Mouse (Mus musculus): Measurements from ENCODE around the gene R3hdm4.
A peak's percentile ranks its signal among the peaks of the same experiment; 100 is the strongest.
"Not testable (repeated sequence)": the region's sequence is repeated elsewhere in the genome, so short reads cannot be mapped to it uniquely, and the experiment has no call there.

R3hdm4 gene

DNA sequence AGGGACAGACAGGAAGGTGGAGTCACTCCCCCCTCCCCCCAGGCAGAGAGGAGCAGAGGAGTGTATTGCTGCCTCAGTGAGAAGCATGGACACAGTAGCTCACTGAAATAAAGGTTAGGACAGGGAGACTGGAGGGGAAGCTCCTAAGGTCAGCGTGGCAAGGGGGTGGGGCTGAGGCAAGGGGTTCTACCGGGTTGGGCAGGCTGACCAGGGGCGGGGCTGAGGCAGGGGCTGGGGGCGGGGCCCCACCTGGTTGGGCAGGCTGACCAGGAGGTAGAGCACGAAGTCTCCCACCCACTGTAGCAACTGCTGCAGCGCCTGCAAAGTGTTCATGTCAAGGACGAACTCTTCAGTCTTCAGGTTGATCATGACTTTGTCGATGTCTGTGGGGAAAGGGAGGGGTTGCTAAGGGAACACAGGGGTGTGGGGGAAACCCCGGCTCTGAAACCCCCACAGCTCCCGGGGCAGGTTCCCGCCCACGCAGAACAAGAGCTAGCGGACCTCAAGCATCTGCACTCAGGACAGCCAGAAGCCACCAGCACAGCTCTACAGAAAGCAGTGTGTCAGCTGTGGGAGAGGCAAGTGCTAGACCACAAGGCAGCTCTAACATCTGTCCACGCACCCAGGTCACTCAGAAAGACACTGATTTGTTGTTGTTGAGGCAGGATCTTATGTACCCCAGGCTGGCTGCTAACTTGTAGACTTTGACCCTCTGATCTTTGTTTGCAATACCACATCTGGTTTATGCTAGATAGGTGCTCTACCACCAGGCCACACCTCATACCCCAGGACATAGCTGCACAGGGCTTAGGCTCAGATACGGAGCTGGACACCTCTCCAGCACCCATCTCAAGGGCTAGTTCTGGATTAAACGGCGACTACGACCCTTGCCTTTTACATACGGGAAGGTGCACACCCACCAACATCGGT is 23.4 kb downstream of the R3hdm4 start:
- DNase-seq (ENCODE audit: low spot score in 2 of 2), result no peak

GRCm38 (mm10) chr10:79896814-79897213 is 24.2 kb downstream of the R3hdm4 start:
- DNase-seq (ENCODE audit: low spot score in 2 of 2), result no peak

GRCm38 (mm10) chr10:79896306-79896705 is 24.7 kb downstream of the R3hdm4 start:
- no peak for DNase-seq (ENCODE audit: low spot score in 2 of 2)

GRCm38 (mm10) chr10:79892451-79893118 is 28.4 kb downstream of the R3hdm4 start:
- peak; percentile 60 to 67 for DNase-seq (ENCODE audit: low spot score in 2 of 2)

DNA sequence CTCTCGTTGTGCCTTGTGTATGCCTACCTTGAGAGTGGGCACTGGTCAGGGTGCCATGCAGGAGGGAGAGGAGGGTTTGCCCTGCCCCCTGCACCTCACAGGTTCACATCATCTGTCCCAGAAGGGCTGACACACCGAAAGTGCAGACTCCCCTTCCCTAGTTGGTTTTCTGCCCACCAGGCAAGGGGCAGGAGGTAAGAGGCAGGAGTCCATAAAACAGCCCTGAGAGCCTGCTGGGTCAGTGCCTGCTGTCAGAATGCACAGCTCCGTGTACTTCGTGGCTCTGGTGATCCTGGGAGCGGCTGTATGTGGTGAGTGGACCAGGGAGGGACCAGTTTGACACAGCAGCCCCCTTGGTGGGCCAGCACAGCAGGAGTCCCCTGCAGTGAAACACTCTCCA is 30.3 kb downstream of the R3hdm4 start, which contains the start of gene Cfd:
Cfd (plus strand) TSS at position 184 of the 400 bp plus-strand sequence.
- no peak for DNase-seq (ENCODE audit: low spot score in 2 of 2)

DNA sequence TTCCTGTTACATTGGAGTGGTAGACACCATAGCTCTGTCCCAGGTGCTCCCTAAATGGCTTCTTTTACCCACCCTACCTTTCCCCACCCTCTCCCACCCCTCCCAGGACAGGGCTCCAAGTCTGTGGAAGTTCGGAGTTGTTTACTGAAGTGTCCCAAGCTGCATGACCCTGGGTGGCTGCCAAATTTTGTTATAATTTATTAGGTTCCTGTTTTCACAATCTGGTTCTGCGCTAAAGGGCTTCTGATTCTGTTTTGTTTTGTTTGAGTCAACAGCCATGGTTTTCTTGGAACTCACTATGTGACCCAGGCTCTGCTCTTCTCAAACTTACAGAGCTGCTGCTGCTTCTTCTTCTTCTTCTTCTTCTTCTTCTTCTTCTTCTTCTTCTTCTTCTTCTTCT is 31.6 kb downstream of the R3hdm4 start:
- no peak for DNase-seq (ENCODE audit: low spot score in 2 of 2)

GRCm38 (mm10) chr10:79886611-79887010 is 34.4 kb downstream of the R3hdm4 start:
- DNase-seq (ENCODE audit: low spot score in 2 of 2), result no peak

DNA sequence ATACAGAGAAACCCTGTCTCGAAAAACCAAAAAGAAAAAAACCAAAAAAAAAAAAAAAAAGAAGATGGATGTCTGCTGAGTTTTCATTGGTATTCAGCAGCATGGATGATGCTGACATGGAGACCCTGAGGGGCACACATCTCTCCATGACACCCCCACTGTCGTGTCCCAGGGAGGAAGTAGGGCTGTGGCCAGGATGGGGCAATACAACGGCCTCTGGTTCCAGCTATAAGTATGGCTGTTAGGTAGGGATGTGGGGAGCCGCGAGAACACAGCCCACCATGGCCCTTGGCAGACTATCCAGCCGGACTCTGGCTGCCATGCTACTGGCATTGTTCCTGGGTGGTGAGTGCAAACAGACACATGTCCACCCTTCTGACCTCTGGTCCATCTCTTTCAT is 35.0 kb downstream of the R3hdm4 start, which contains the start of gene Elane:
Elane (plus strand) TSS at position 194 of the 400 bp plus-strand sequence.
- no peak for DNase-seq (ENCODE audit: low spot score in 2 of 2)

GRCm38 (mm10) chr10:79884938-79885337 is 36.1 kb downstream of the R3hdm4 start:
- not testable (repeated sequence) for DNase-seq (ENCODE audit: low spot score in 2 of 2)

DNA sequence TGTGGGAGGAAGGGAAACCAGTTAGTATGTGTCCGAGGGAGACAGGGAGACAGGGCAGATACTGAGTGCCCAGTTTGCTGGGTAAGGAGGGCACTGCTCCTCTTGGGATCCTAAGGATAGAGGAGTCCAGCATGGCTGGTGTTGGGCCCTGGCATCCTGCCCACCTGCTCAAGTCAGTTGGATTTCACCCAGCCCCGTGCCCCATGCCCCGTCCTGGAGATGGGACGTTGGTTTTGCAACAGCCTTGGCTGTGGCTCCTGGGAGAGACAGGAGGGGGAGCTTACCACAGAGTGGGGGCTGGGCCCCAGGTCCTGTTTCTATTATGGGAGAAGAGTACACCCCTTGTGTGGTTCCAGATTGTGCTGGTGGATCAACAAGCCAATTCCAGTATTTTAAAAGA is 36.6 kb downstream of the R3hdm4 start:
- no peak for DNase-seq (ENCODE audit: low spot score in 2 of 2)

- DNase-seq (ENCODE audit: low spot score in 2 of 2), result peak; percentile 64 to 72
Measured at GRCm38 (mm10) chr10:79883297-79884084, 37.5 kb downstream of the R3hdm4 start.

DNA sequence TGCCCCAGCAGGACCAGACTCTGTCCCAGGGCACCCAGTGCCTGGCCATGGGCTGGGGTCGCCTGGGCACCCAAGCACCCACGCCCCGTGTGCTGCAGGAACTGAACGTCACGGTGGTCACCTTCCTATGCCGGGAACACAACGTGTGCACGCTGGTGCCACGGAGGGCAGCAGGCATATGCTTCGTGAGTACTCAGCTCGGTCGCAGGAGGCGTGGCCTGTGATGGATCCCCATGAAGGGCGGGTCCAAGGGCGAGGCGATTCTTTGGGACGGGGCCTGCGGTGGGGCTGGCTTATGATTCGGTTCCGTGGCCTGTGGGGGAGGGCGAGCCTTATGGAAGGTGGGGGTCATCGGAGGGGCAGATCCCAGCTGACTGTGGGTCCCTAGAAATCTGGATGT is 39.0 kb downstream of the R3hdm4 start:
- DNase-seq (ENCODE audit: low spot score in 2 of 2), result no peak

DNA sequence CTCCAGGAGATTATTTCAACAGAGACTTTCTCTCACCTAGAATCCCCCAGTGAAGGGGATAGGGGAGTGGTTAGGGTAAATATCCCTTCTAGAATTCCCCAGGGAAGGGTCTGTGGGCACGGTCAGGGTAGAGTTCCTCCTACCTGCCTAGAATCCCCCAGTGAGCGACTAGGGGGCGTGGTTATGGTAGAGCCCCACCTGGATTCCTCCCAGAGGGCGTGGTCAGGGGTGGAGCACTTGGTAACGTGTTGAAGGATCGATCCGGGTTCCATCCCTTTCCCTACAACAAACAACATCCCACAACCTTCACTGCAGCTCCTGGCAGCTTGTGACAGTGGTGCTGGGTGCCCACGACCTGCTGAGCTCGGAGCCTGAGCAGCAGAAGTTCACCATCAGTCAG is 40.3 kb downstream of the R3hdm4 start:
- no peak for DNase-seq (ENCODE audit: low spot score in 2 of 2)

- DNase-seq (ENCODE audit: low spot score in 2 of 2), result no peak
Measured at GRCm38 (mm10) chr10:79879527-79879926, 41.5 kb downstream of the R3hdm4 start.

GRCm38 (mm10) chr10:79877757-79878156 is 43.3 kb downstream of the R3hdm4 start:
- DNase-seq (ENCODE audit: low spot score in 2 of 2), result no peak

GRCm38 (mm10) chr10:79877174-79877573 is 43.8 kb downstream of the R3hdm4 start:
- no peak for DNase-seq (ENCODE audit: low spot score in 2 of 2)

GRCm38 (mm10) chr10:79874290-79874862 is 46.6 kb downstream of the R3hdm4 start, which contains the start of the genes Prtn3 and Plppr3:
Gene Prtn3, plus strand, starts transcription at chr10:79874476.
Gene Plppr3, minus strand, starts transcription at chr10:79874634.
- DNase-seq (ENCODE audit: low spot score in 2 of 2), result no peak

DNA sequence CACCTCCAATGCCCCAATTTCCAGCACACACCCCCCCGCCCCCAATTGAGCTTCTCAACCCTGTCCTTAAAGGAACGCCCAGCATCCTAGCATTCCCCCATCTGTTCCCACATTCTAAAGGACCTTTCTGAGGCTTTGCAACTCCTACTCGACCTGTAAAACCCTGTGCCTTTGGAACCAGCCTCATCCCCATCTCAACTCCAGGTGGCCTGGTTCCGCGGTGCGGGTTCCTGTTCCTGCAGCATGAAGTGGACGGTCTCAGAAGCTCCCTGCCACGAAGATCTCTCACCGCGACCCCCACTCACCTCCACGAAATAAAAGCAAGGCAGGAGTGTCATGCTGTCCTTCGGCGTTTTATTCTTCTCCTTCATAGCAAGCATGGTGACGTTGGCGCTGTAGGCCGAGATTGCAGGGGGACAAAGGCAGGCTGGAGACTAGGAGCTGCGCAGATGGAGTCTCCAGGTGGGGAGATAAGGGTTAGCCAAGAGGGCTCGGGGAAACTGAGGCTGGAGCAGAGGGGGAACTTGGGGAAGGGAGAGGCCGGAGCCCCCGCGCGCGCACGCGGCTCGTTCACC is 47.2 kb downstream of the R3hdm4 start:
- no peak for DNase-seq (ENCODE audit: low spot score in 2 of 2)

DNA sequence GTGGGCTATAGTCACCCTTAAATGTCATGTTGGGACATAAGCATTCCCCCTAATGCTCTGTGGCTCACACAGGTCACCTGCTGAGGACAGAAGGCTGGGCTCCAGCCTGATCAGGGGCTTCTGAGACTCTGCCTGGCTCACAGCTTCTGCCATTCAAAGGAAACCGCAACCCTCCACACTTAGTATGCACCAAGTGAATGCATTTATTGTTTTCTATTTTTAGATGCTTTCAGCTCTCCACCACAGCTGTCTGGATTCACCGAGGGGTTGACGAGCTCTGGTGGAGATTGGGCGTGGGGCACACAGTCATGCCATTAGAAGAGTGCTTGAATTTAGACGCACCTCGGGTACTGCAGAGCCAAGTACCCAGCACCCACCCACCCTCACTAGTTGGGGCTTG is 47.7 kb downstream of the R3hdm4 start:
- DNase-seq (ENCODE audit: low spot score in 2 of 2), result no peak

DNA sequence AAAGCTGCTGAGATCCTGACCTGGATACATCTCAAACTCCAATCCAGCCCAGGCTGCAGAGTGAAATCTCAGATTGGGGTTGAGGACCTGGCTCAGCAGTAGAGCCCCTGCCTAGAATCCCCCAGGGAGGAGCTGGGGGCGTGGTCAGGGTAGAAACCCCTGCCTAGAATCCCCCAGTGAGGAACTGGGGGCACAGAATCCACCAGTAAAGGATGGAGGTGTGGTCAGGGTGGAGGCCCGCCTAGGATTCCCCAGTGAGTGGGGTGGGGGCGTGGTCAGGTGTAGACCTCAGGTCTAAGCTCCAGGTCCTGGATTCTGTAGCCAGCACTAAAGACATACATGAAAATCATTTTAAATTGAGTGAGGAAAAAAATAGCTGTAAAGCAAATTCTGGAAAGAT is 48.1 kb downstream of the R3hdm4 start:
- DNase-seq (ENCODE audit: low spot score in 2 of 2), result no peak

DNA sequence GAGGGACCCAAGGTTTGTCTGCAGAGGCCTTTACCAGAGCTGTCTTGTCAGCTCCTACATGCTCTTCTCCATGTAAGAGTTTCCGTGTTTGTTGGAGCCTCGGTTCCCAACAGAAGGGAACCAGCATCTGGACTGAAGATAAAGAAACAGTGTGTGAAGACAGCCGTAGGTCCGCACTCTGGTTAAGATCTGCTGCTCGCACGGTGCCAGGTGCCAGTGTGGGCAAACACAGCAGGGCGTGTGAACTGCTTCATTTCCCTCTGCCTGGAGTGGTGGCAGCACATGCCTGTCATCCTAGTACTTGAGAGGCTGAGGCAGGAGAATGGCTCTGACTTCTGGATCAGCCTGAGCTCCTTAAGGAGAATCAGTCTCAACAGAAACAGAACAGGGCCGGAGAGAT is 49.2 kb downstream of the R3hdm4 start:
- no peak for DNase-seq (ENCODE audit: low spot score in 2 of 2)
